Comparison of ENCODE assay signal across 8 mouse cellular contexts in the genomic region with DNA sequence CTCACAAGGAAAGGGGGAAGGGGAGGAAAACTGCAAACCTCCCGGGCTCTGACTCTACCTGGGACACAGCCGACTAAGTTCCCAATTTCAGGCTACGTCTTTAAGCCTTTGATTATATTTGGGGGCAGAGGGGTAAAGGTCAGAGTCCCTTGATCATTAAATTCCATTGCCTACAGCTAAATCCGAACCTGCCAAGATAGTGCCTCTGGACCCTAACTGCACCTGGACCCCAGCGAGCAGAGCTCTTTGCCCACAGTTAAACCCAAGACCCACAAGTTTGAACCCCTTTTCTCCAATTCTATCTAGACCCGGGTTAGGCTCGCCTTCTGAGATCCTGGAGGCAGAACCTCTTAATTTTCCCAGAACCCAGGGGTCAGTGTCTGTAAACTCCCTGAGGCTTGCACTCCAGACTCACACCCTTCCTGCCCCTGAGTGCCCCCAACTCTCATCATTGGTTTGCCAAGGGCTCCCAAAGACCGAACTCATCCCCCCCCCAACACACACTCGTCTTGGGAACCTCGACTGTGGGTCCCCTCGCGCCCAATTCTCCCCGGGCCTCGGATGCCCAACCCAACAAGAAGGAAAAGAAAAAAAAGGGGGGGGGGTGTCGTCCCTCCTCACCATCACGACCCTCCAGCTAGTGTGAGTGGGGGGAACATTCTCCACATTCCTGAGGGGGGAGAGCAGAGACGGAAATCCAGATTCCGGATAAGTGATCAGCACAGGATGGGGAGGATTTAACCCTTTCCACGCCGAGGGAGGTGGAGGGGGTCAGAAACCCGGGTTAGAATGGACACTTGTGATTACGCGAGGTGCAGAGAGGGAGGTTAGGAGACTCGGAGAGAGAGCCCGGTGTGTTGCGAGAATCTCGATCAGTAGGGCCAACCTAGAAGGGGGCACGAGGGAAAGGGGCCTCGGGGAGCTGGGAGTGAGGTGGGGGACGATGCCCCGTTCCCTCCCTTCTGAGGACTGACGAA. TPM values are rescaled to one million over a fixed set of nuclear protein-coding genes. Genes with fewer than 3 reads are reported as not detected.
DNase-seq lines count a peak whose midpoint lies in the region; ATAC-seq and TF ChIP-seq lines count a peak whose summit lies in the region.

No protein-coding gene starts in this region.

- H3K4me2 ChIP-seq in forebrain, embryonic 11.5 days (ENCODE audit: low read depth, low read length, severe bottlenecking) = peak overlapping the region; percentile 90
- peak overlapping the region; percentile 85 for H3K4me2 ChIP-seq in stomach, postnatal 0 days (replicated peaks; ENCODE audit: low read depth)

- H3K9ac ChIP-seq in ES-Bruce4 (ENCODE audit: low read depth, poor library complexity, severe bottlenecking) = peak overlapping the region; percentile 79
- H3K9ac ChIP-seq in forebrain, embryonic 11.5 days (ENCODE audit: low read length) = peak overlapping the region; percentile 86
- peak overlapping the region; percentile 96 for H3K9ac ChIP-seq in stomach, postnatal 0 days (ENCODE audit: low read length)

- H3K27ac ChIP-seq in ES-Bruce4 (ENCODE audit: insufficient read depth, low read length) = peak overlapping the region; percentile 73
- peak overlapping the region; percentile 51; the same call in 1 of the 2 replicates for H3K27ac ChIP-seq in forebrain, embryonic 11.5 days (ENCODE audit: low read depth, low read length)
- H3K27ac ChIP-seq in stomach, postnatal 0 days (replicated peaks) = peak overlapping the region; percentile 96

- DNase-seq in forebrain, embryonic 11.5 days (ENCODE audit: low spot score) = peak; percentile 72
- DNase-seq in kidney, adult 9 months = peak; percentile 59
- peak; percentile 37 for DNase-seq in lung, postnatal 25 days (ENCODE audit: low spot score)
- peak; percentile 63 for DNase-seq in stomach, postnatal 0 days (ENCODE audit: low spot score)
- DNase-seq in T-cell, adult 2 months (ENCODE audit: low spot score) = no peak

- TF ChIP-seq EP300 in ES-Bruce4 (IDR thresholded peaks at IDR 0.05; ENCODE audit: insufficient read depth, low read depth, low read length) = 0 out of 2 replicates have a peak, but pooled peaks have one; percentile 59
- TF ChIP-seq EP300 in stomach, postnatal 0 days (optimal IDR thresholded peaks at IDR 0.05) = no peak

- no peak for TF ChIP-seq CTCF in ES-Bruce4 (IDR thresholded peaks at IDR 0.05; ENCODE audit: low read depth, low read length)
- TF ChIP-seq CTCF in stomach, postnatal 0 days (IDR thresholded peaks at IDR 0.05; ENCODE audit: low read depth) = no peak

- no peak for ATAC-seq in erythroblast, adult 5-6 weeks (replicated peaks; ENCODE audit: low FRiP score, poor library complexity, severe bottlenecking)
- ATAC-seq in forebrain, embryonic 11.5 days (replicated peaks; ENCODE audit: low FRiP score) = peak; percentile 6; the same call in 1 of the 2 replicates
- no peak for ATAC-seq in stomach, postnatal 0 days (ENCODE audit: low FRiP score, low TSS enrichment)

- TF ChIP-seq POLR2A in ES-Bruce4 (IDR thresholded peaks at IDR 0.05; ENCODE audit: insufficient read depth, low read length) = no peak

- H3K36me3 ChIP-seq in erythroblast, embryonic 14.5 days (ENCODE audit: control insufficient read depth) = no peaks in the 10 kb centered on the region; the same call in 1 of the 2 replicates
- H3K36me3 ChIP-seq in ES-Bruce4 (ENCODE audit: control insufficient read depth, insufficient read depth, low read length, poor library complexity, severe bottlenecking) = peaks cover 10% of the 10 kb centered on the region
- no peaks in the 10 kb centered on the region; the same call in 1 of the 2 replicates for H3K36me3 ChIP-seq in forebrain, embryonic 11.5 days (ENCODE audit: control insufficient read depth, insufficient read depth, low read length)
- H3K36me3 ChIP-seq in stomach, postnatal 0 days (ENCODE audit: control insufficient read depth, insufficient read depth, low read length) = no peaks in the 10 kb centered on the region

- WGBS in forebrain, embryonic 11.5 days = under 1% methylated on average over 32 of the region's 32 CpGs
- WGBS in stomach, postnatal 0 days = 1% methylated on average over 32 of the region's 32 CpGs

- no peaks in the 10 kb centered on the region; the same call in 1 of the 2 replicates for H3K9me3 ChIP-seq in erythroblast, embryonic 14.5 days (ENCODE audit: control insufficient read depth, low read length)
- no peaks in the 10 kb centered on the region for H3K9me3 ChIP-seq in ES-Bruce4 (replicated peaks; ENCODE audit: control insufficient read depth, insufficient read depth, low read length, poor library complexity, severe bottlenecking)
- no peaks in the 10 kb centered on the region for H3K9me3 ChIP-seq in forebrain, embryonic 11.5 days (ENCODE audit: control insufficient read depth, low read length)
- H3K9me3 ChIP-seq in stomach, postnatal 0 days (ENCODE audit: control insufficient read depth, low read length) = no peaks in the 10 kb centered on the region

- H3K27me3 ChIP-seq in erythroblast, embryonic 14.5 days (ENCODE audit: control insufficient read depth) = peaks cover 10% of the 10 kb centered on the region
- no peaks in the 10 kb centered on the region for H3K27me3 ChIP-seq in ES-Bruce4 (ENCODE audit: control insufficient read depth, insufficient read depth, low read length, poor library complexity, severe bottlenecking)
- no peaks in the 10 kb centered on the region for H3K27me3 ChIP-seq in forebrain, embryonic 11.5 days (ENCODE audit: control insufficient read depth, insufficient read depth, low read length)
- H3K27me3 ChIP-seq in stomach, postnatal 0 days (ENCODE audit: control insufficient read depth, insufficient read depth, low read length) = no peaks in the 10 kb centered on the region

- H3K4me3 ChIP-seq in erythroblast, embryonic 14.5 days (replicated peaks) = peak overlapping the region; percentile 69
- peak overlapping the region; percentile 84 for H3K4me3 ChIP-seq in ES-Bruce4 (ENCODE audit: low read depth, low read length)
- H3K4me3 ChIP-seq in forebrain, embryonic 11.5 days (ENCODE audit: low read depth, low read length) = peak overlapping the region; percentile 74
- H3K4me3 ChIP-seq in stomach, postnatal 0 days (ENCODE audit: low read depth, low read length) = peak overlapping the region; percentile 93

- H3K4me1 ChIP-seq in erythroblast, embryonic 14.5 days (ENCODE audit: control insufficient read depth) = peaks cover 54% of the 10 kb centered on the region
- peaks cover 18% of the 10 kb centered on the region for H3K4me1 ChIP-seq in ES-Bruce4 (ENCODE audit: control insufficient read depth, insufficient read depth, low read length)
- H3K4me1 ChIP-seq in forebrain, embryonic 11.5 days (replicated peaks; ENCODE audit: control insufficient read depth, insufficient read depth, low read length) = peaks cover 10% of the 10 kb centered on the region
- peaks cover 14% of the 10 kb centered on the region for H3K4me1 ChIP-seq in stomach, postnatal 0 days (replicated peaks; ENCODE audit: control insufficient read depth, insufficient read depth)

RNA-seq across cellular contexts. Expression of a gene that starts 1.8 kb away (rescaled TPM):
- 0.13 and 0.15 TPM in 2 replicates for polyA plus RNA-seq in erythroblast, embryonic 14.5 days (2012)
- total RNA-seq in erythroblast, adult 5-6 weeks (2015; ENCODE audit: low replicate concordance) = not detected in 2 replicates
- 1.0 TPM in 1 of 2 replicates, not detected in the other for total RNA-seq in erythroblast, adult 5-6 weeks (2017; ENCODE audit: low replicate concordance)
- polyA plus RNA-seq in ES-Bruce4 (2011; ENCODE audit: insufficient read depth, insufficient read length, low read depth, missing spikeins) = 86.7 and 97.9 TPM in 2 replicates
- polyA plus RNA-seq in forebrain, embryonic 11.5 days (2014; fragmentation: Nextera tagmentation; extraction: Ambion mirVana) = 56.0 and 59.2 TPM in 2 replicates
- polyA plus RNA-seq in stomach, postnatal 0 days (2015; fragmentation: Nextera tagmentation; extraction: Ambion mirVana) = 82.2 and 83.8 TPM in 2 replicates

RNA-seq across cellular contexts. Expression of a gene that starts 22.3 kb away (rescaled TPM):
- polyA plus RNA-seq in erythroblast, embryonic 14.5 days (2012) = 0.02 TPM in 1 of 2 replicates, not detected in the other
- not detected in 2 replicates for total RNA-seq in erythroblast, adult 5-6 weeks (2015; ENCODE audit: low replicate concordance)
- not detected in 2 replicates for total RNA-seq in erythroblast, adult 5-6 weeks (2017; ENCODE audit: low replicate concordance)
- polyA plus RNA-seq in ES-Bruce4 (2011; ENCODE audit: insufficient read depth, insufficient read length, low read depth, missing spikeins) = 138 and 154 TPM in 2 replicates
- 17.6 and 21.5 TPM in 2 replicates for polyA plus RNA-seq in forebrain, embryonic 11.5 days (2014; fragmentation: Nextera tagmentation; extraction: Ambion mirVana)
- 87.5 and 103 TPM in 2 replicates for polyA plus RNA-seq in stomach, postnatal 0 days (2015; fragmentation: Nextera tagmentation; extraction: Ambion mirVana)

RNA-seq across cellular contexts. Expression of a gene that starts 33.3 kb away (rescaled TPM):
- polyA plus RNA-seq in erythroblast, embryonic 14.5 days (2012) = 12.7 and 13.1 TPM in 2 replicates
- total RNA-seq in erythroblast, adult 5-6 weeks (2015; ENCODE audit: low replicate concordance) = 6.5 and 8.2 TPM in 2 replicates
- total RNA-seq in erythroblast, adult 5-6 weeks (2017; ENCODE audit: low replicate concordance) = 3.4 and 9.6 TPM in 2 replicates
- polyA plus RNA-seq in ES-Bruce4 (2011; ENCODE audit: insufficient read depth, insufficient read length, low read depth, missing spikeins) = 68.2 TPM in 2 replicates
- 160 and 171 TPM in 2 replicates for polyA plus RNA-seq in forebrain, embryonic 11.5 days (2014; fragmentation: Nextera tagmentation; extraction: Ambion mirVana)
- 98.0 and 105 TPM in 2 replicates for polyA plus RNA-seq in stomach, postnatal 0 days (2015; fragmentation: Nextera tagmentation; extraction: Ambion mirVana)

RNA-seq across cellular contexts. Expression of a gene that starts 48.1 kb away (rescaled TPM):
- polyA plus RNA-seq in erythroblast, embryonic 14.5 days (2012) = not detected in 2 replicates
- not detected in 2 replicates for total RNA-seq in erythroblast, adult 5-6 weeks (2015; ENCODE audit: low replicate concordance)
- total RNA-seq in erythroblast, adult 5-6 weeks (2017; ENCODE audit: low replicate concordance) = not detected in 2 replicates
- 17.1 and 23.2 TPM in 2 replicates for polyA plus RNA-seq in ES-Bruce4 (2011; ENCODE audit: insufficient read depth, insufficient read length, low read depth, missing spikeins)
- 0.28 and 0.84 TPM in 2 replicates for polyA plus RNA-seq in forebrain, embryonic 11.5 days (2014; fragmentation: Nextera tagmentation; extraction: Ambion mirVana)
- 44.4 and 48.5 TPM in 2 replicates for polyA plus RNA-seq in stomach, postnatal 0 days (2015; fragmentation: Nextera tagmentation; extraction: Ambion mirVana)

RNA-seq across cellular contexts. Expression of a gene that starts 49.5 kb away (rescaled TPM):
- polyA plus RNA-seq in erythroblast, embryonic 14.5 days (2012) = 12.1 and 14.3 TPM in 2 replicates
- 53.0 and 57.3 TPM in 2 replicates for total RNA-seq in erythroblast, adult 5-6 weeks (2015; ENCODE audit: low replicate concordance)
- 220 and 224 TPM in 2 replicates for total RNA-seq in erythroblast, adult 5-6 weeks (2017; ENCODE audit: low replicate concordance)
- 1,030 and 1,048 TPM in 2 replicates for polyA plus RNA-seq in ES-Bruce4 (2011; ENCODE audit: insufficient read depth, insufficient read length, low read depth, missing spikeins)
- polyA plus RNA-seq in forebrain, embryonic 11.5 days (2014; fragmentation: Nextera tagmentation; extraction: Ambion mirVana) = 125 and 152 TPM in 2 replicates
- 383 and 436 TPM in 2 replicates for polyA plus RNA-seq in stomach, postnatal 0 days (2015; fragmentation: Nextera tagmentation; extraction: Ambion mirVana)

Comparison
In these comparisons a context has a peak if more than half of its experiments do, and no peak if none do; other contexts are left out.
1. RNA of a gene that starts 1.8 kb away (polyA plus RNA-seq): 86.7 to 97.9 TPM in ES-Bruce4, 82.2 to 83.8 TPM in stomach, postnatal 0 days and 56.0 to 59.2 TPM in forebrain, embryonic 11.5 days; 0.13 to 0.15 TPM in erythroblast, embryonic 14.5 days; every median in the first group is over 10 times any median in the second.
2. RNA of a gene that starts 22.3 kb away (polyA plus RNA-seq): 138 to 154 TPM in ES-Bruce4, 87.5 to 103 TPM in stomach, postnatal 0 days and 17.6 to 21.5 TPM in forebrain, embryonic 11.5 days; 0.02 TPM in erythroblast, embryonic 14.5 days; every median in the first group is over 10 times any median in the second.
3. Peak in every context shown above with its lines, with median percentiles within 50 percentile points of each other: H3K4me3 ChIP-seq, H3K27ac ChIP-seq and H3K9ac ChIP-seq.